Mouse (Mus musculus) forelimb bud, embryonic 11.5 days (tissue): ENCODE results near the gene Glod5.
"Not testable (repeated sequence)": the region's sequence is repeated elsewhere in the genome, so short reads cannot be mapped to it uniquely, and the experiment has no call there.

Experiments
- DNase-seq: peaks from one replicate; pipeline ENCODE4 v3.0.0-alpha.2; 2012; ENCODE audit warnings: low read depth, low spot score

Gene Glod5

DNA sequence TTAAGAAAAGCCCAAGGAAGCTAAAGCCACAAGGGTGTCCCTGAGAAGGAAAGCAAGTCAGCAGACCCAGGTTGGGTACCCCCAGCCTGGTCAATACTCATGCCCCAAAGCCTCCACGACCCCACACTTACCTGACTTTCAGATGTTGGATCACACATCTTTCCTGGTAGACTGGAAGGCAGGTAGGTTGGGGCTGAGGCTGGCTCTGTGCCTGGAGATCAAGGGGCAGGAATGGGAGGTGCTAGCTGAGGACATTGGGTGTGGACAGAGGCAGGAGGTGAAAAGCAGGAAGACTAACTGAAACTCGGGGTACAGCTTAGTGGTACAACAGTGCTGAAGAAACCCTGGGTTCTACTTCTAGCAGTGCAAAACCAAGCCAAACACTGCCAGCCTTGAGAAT, at the start of gene Glod5:
Gene Glod5, minus strand, starts transcription at position 207 of the 400 bp plus-strand sequence.
- DNase-seq, result no peak

DNA sequence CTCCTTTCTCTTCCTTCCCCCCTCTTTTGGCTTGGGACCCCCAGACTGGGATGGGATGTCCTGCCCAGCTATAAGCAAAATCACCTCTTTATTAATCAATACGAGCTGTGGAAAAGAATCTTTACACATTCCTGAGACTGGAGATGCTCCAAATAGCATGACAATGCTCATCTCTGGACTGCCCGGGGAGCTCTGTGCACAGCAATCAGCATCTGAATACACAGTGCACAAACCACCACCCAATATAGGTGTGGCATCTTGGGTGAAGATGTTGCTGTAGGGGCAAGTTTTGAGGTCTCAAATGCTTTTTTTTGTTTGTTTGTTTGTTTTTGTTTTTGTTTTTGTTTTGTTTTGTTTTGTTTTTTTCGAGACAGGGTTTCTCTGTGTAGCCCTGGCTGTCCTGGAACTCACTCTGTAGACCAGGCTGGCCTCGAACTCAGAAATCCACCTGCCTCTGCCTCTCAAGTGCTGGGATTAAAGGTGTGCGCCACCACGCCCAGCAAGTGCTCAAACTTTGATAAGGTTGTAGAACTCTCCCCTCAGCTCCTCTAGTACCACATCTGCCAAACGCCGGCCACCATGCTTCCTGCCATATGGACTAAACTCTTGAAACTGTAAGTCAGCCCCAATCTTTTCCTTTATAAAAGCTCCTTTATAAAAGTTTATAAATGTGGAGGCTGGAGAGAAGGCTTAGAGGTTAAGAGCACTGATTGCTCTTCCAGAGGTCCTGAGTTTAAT, 32.9 kb upstream of the Glod5 start:
- DNase-seq, result not testable (repeated sequence)

DNA sequence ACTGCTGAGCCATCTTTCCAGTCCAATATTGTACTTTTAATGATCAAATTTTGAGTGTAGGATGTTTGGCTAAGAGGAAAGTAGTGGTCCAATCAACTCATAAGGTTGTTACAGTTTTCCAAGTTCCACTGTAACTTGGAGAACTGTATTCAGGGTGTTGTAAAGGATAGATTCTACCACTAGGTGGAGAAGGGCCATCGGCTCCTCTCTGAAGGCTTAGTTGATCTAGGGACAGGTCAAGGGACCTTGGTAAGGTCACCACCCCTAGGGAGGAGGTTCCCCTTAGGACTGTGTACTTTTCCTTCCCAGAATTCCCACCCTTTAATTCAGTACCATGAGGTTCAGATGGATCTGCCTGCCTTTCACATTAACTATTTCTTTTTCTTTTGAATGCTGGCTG, 14.7 kb upstream of the Glod5 start:
- no peak for DNase-seq

DNA sequence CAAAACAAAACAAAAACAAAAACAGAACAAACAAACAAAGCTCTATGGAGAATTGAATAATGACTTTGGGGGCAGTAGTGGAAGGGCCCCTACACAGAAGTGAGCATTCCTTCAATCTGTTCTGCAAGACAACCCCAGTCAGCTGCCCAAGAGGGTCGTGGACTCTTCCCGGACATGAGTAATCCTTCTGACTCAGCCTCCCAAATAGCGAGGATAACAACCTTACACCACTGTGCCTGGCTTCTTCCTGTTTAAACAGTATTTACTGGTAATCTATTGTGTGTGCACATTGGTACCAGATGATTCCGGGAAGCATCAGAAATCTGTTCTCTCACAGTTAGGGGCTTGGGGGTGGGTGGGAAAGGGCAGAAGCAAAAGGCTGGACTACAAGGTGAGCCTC, 8.5 kb upstream of the Glod5 start:
- no peak for DNase-seq

DNA sequence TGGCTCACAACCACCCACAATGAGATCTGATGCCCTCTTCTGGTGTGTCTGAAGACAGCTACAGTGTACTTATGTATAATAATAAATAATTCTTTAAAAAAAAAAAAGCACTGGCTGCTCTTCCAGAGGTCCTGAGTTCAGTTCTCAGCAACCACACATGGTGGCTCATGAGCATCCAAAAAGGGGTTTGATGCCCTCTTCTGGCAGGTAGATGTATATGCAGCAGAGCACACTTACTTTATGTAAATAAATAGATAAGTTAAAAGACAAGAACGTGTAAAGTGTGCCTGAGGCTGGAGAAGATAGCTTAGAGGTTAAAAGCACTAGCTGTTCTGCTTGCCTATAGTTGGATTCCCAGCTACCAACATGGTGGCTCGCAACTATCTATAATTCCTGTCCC, 6.5 kb upstream of the Glod5 start:
- DNase-seq, result no peak

DNA sequence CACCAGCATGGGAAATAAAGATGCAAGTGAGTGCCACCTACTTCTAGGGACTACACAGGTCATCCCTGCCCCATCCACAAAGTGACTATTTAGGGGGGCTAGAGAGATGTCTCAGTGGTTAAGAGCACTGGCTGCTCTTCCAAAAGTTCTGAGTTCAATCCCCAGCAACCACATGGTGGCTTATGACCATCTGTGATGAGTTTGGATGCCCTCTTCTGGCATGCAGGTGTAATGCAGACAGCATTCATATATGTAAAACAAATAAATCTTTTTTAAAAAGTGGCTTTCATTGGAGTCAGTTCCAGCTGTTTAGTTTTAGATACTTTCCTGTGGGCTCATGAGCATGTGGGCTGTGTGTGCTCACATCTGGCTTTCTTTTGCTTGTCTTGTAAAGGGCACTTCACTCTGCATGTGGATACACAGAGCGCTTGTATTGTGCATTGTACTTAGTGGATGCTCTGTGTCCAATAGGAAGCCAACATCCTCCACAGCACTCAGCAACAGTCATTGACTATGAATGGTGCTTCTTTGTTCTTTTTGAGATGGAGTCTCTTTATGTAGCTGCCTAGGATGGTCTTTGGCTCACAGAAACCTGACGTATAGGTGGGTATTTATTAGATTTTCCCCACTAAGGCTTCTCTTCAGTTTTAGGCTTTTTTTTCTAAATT, 2.0 kb upstream of the Glod5 start:
- no peak for DNase-seq

DNA sequence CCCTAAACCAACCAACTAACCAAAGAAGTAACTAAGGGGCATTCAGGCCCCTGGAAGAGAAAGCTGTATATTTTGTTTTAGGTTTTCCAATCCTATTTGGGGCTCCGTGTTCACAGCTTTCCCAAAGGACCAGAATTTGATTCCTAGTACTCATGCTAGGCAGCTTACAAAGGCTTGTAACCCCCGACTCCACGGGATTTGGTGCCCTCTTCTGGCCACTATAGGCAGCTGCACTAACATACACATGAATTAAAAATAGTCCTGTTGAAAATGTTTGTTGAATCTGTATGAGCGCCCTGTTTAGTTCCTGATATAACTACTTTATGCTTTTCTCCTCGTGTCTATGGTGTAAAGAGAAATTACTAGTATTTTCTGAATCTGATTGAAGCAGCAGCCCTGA, 1.1 kb downstream of the Glod5 start:
- peak; percentile 46 for DNase-seq

DNA sequence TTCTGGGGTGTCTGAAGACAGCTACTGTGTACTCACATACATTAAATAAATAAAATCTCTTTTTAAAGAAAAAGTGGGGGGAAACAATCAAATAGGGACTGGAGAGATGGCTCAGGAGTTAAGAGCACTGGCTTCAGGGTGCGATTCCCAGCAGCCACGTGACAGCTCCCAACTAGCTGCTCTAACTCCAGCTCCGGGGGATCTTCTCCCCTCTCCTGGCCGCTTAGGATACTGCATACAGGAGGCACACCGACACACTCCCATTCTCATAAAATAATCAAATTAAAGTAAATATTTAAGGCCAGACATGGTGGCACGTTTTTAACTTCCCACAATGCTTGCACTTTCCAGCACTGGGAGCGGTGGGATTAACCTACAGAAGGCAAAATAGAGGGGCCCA, 2.6 kb downstream of the Glod5 start:
- not testable (repeated sequence) for DNase-seq

DNA sequence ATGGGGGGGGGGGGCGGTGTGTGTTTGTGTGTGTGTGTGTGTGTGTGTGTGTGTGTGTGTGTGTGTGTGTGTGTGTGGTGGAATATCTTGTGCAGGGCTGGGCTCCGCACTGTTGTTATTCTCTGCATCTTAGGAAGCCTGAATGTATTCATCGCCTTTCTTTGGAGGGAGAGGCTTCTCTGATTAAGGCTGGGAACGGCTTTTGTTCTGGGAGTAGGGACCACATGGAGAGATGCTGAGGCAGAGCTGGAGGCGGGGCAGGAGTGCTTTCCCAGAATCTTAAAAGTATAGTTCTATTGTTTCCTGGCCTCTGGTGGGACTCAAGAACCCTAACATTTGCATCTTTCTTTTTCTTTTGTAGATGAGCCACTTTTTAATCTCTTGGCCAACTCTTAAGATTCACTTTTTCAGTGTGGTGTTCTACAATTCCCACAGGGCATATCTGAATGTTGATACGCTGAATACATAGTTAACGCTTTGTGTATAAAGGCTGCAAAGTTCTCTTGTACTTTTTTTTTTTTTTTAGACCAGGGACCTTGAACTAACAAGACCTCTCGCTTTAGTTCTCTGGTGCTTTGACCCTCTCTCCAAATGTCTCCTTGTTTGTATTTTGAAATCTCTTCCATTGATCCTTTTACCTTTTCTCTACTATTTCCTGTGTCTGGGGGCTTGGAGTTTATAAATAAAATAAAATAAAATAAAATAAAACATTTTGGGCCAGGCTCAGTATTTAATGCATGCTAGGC, 4.5 kb downstream of the Glod5 start:
- DNase-seq, result no peak

DNA sequence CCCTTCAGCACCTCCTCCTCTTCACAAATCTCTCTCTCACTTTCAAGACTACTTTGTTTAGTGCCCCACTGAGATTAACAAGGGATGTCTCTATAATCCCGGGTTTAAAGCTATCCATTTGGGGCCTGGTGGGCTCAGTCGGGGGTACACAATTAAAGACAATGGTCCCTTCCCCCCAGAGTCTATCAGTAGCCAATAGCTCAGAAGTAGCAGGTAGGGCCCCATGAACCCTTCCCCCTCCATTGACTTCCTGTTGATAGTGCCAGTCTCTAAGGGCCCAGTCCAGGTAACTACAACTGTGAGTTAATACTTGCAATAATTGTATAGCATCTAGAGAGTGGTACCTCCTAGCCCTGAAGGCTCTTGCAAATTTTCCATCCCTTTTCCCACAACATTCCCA, 5.1 kb downstream of the Glod5 start:
- no peak for DNase-seq

DNA sequence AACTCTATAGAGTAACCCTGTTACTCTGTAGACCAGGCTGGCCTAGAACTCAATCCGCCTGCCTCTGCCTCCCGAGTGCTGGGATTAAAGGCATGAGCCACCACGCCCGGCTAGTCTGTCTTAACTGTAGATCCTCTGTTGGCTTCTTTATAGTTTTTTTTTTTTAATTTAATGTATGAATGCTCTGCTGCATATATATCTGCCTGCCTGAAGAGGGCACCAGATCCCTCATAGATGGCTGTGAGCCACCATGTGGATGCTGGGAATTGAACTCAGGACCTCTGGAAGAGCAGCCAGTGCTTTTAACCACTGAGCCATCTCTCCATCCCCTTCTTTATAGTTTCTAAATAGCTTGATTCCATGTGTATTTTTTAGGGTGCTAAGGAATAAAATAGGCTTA, 8.9 kb downstream of the Glod5 start:
- not testable (repeated sequence) for DNase-seq

DNA sequence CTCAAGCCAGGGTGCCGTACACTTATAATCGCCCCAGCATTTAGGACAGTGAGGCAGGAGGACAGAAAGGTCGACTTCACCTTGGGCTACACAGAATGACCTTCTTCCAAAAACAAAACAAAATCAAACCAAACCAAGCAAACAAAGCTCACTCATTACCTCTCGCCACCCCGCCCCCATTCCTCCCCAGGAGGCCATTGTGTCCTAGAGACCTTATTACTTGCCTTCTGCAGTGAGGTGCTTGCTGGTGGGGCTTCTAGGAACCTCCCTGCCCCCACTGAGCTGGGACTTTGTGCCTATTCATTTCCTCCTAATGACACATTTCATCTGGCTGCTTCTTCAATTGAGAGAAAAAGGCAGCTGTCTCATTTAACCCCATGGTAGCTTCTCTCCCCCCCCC, 9.7 kb downstream of the Glod5 start:
- DNase-seq, result no peak

DNA sequence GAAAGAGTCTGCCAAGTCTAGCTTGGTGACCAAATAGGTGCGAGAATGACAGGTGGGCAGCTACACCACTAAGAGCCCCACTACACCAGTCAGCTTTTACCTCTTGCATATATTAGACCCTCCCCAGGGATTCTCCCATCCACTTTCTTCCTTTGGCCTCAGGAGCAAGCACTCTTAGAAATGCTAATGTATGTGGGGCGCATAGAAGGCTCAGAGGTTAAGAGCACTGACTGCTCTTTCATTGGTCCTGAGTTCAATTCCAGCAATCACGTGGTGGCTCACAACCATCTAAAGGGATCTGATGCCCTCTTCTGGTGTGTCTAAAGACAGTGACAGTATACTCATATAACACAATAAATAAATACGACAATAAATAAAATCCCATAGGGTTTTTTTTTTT, 15.3 kb downstream of the Glod5 start:
- DNase-seq, result no peak

DNA sequence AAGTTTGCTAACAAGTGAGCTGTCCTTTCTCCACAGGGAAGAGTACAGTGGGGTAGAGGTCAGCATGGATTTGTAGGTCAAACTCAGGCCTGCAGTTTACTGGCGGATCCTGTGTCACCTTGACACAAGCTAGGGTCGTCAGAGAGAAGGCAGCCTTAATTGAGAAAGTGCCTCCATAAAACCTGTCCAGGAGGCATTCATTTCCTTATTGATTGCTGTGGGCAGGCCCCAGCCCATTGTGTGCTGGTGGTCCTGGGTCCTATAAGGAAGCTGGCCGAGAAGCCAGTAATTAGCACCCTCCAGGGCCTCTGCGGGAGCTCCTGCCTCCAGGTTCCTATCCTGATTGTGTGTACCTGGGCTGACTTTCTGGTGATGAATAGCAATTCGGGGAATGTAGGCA, 16.3 kb downstream of the Glod5 start:
- no peak for DNase-seq

DNA sequence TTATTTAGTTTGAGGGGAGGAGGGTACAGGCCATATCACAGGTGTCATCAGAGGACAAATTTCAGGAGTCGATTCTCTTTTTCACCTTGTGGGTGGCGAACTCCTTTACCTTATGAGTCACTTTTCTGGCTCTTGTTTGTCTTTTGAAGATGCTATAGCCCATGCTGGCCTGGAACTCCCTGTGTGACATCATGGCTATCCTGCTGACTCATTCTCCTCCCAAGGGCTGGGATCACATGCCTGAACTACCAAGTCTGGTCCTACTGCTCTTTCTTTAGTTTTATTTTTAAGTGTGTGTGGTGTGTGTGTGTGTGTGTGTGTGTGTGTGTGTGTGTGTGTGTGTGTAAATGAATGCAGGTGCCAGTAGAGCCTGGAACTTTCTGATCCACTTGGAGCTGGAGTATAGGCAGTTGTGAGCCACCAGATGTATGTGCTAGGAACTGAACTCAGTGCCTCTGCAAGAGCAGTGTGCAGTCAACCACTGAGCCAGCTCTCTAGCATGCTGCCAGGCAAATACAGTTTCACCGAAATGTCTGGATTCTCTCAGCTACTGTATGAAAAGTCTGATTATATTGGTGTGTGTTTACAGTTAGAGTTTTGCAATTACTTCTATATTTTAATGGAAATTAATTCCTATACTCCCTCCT, 17.6 kb downstream of the Glod5 start:
- no peak for DNase-seq

DNA sequence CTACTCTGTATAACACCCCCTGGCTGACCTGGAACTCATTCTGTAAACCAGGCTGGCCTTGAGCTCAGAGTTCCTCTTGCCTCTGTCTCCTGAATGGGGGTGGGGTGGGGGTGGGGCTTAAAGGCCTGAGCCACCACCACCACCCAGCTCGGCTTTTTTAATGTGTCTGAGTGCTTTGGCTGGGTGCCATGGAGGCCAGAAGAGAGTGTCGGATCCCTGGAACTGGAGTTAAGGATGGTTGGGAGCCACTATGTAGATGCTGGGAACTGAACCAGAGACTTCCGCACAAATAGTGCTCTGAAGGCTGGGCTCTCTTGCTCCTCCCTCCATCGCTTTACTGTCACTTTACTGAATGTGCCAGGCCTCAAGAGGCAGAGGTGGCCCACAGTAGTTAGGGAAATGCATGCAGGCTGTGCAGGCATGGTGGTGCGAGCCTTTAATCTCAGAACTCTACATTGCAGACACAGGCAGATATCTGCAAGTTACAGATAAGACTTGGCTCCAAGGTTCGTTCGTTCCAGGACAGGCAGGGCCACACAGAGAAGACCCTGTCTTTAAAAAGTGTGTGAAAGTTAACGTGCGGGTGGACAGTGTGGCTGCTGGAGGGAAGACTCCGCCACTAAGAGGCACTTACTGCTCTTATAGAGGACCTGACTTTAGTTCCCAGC, 25.1 kb downstream of the Glod5 start:
- DNase-seq, result no peak

DNA sequence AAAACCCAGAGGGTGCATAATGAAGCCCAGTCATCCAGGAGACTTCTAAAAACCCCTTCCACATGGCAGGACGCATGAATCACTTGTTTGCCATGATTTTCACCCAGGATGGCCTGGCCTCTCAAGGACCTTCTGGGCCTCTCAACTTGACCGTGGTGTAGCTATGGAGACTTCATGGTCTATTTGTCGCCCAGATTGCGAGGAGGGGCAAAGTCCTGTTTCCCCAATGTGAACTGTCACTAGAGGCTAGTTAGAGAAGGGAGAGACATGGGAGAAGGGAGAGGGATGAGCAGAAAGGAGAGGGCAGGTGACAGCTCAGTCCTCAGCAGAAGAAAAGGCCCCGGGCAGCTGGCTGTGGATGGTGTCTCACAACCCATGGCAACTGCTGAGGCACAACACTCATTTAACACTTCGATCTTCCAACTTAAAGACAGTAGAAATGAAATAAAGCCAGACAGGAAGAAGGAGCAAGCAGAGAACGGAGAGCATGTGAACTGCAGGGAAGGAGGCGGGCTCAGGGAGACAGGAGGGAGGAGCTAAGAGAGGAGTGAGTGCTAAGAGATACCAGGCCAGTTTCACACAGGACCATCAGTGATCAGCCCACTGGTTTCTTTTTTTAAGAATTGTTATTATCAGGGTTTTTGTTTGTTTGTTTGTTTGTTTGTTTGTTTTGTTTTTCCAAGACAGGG, 25.8 kb downstream of the Glod5 start:
- no peak for DNase-seq

DNA sequence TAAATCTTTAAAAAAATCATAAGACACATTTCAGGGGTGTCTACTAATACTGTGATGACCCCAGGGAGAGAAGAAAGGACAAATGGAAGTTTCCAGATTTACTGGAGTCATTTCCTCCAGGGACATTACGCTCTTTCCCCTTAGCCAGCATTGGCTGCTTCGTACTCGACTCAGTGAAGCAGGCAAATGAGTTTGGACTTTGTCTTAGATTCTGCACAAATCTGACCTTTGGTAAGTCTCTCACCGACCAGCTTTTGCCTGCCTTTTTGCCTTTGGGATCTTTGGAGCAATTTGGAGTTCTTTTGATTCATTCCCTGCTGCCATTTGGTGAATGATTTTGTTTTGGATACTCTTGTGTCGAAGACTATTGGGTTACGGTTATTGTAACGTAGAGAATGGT, 36.9 kb downstream of the Glod5 start:
- no peak for DNase-seq

DNA sequence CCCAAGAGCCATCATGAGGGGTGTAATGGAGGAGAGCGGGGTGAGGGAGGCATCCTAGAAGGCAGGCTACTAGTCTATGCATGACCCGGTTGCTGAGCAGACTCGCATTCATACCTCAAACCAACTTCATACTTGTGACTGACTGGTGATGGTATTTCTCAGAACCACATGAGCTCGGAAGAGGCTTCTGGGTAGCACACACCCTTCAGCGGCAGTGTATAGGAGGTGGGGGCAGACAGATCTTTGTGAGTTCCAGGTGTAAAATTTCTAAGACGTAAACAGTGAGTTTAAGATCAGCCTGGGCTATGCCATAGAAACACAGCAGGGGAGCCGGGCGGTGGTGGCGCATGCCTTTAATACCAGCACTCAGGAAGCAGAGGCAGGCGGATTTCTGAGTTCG, 40.4 kb downstream of the Glod5 start, which contains the start of gene Gata1:
Gene Gata1, minus strand, starts transcription at position 180 of the 400 bp plus-strand sequence.
- no peak for DNase-seq

DNA sequence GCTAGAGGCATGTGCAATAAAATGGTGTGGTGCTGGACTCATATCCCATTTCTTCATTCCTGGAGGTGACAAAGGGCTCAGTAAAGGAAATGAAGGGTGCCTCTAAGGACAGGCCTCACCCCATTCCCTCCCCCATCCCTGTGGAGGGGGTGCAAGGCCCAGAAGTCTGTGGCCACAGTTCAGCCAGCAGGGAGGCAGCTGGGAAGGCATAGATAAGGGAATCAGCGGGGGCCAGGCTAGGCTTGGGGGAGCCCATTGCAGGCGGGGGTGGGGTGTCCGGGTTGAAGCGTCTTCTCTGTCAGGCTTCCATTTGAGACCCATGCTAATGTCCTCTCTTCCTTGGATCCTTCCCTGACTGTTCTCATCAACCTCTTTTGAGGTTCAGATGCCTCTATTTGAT, 47.0 kb downstream of the Glod5 start:
- DNase-seq, result no peak

DNA sequence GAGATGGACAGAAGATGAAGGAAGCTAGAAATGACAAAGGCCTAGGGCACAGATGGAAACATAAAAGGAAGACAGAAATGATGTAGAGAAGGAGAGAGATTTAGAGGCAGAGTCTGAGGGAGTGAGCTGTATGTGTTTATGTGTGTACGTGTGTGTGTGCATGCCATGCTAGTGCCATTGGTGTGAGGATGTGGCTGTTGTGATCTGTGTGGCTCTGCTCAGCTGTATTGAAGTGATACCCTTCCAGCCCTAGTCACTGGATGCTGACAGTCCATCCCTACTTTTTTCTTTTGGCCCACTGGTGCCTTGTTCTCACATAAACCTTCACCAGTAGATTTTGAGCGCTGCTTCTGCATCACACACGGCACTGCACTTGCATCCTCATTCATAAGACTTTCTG, 49.4 kb downstream of the Glod5 start:
- no peak for DNase-seq
